Mouse (Mus musculus) liver, adult 2 months (tissue): Measurements from ENCODE around the gene Pcsk4. TPM values are rescaled to one million over a fixed set of nuclear protein-coding genes. Genes with fewer than 3 reads are reported as not detected.
A peak's percentile ranks its signal among the peaks of the same experiment; 100 is the strongest.

Experiments used
- DNase-seq: peaks from one replicate; pipeline ENCODE4 v3.0.0-alpha.2; 2011; ENCODE audit warnings: low read depth, low spot score; ENCODE audit errors: extremely low read depth
- H3K27ac ChIP-seq: fragments of 200-500 bp; replicated peaks from 2 replicates; pipeline ENCODE4 v1.5.1; 2012; ENCODE audit warnings: low read depth, mild to moderate bottlenecking, control low read depth, inconsistent platforms, low read length; ENCODE audit not compliant: insufficient read depth
- H3K27me3 ChIP-seq: fragments of 200-500 bp; 2 replicates; pipeline ENCODE4 v1.6.1; 2012; ENCODE audit warnings: mild to moderate bottlenecking, moderate library complexity, low read length, inconsistent platforms; ENCODE audit not compliant: control insufficient read depth, insufficient read depth
- H3K36me3 ChIP-seq: fragments of 200-500 bp; 2 replicates; pipeline ENCODE4 v1.6.1; 2012; ENCODE audit warnings: low read length, inconsistent platforms; ENCODE audit not compliant: control insufficient read depth, insufficient read depth
- H3K4me1 ChIP-seq: fragments of 200-500 bp; 2 replicates; pipeline ENCODE4 v1.6.1; 2011; ENCODE audit warnings: low read length; ENCODE audit not compliant: control insufficient read depth, insufficient read depth
- H3K4me3 ChIP-seq: fragments of 200-500 bp; 2 replicates; pipeline ENCODE4 v1.5.1; 2011; ENCODE audit warnings: low read depth, mild to moderate bottlenecking, control low read depth, low read length, moderate library complexity; ENCODE audit not compliant: insufficient read depth
- H3K79me2 ChIP-seq: fragments of 200-500 bp; 2 replicates; pipeline ENCODE4 v1.6.1; 2012; ENCODE audit warnings: inconsistent platforms, mild to moderate bottlenecking, low read length, moderate library complexity; ENCODE audit not compliant: control insufficient read depth, insufficient read depth
- H3K9ac ChIP-seq: fragments of 200-500 bp; 2 replicates; pipeline ENCODE4 v1.6.1; 2012; ENCODE audit warnings: low read depth, mild to moderate bottlenecking, control low read depth, inconsistent platforms, low read length
- CTCF ChIP-seq: fragments of 200-500 bp; IDR thresholded peaks from 2 replicates; pipeline ENCODE4 v1.5.1; 2011; ENCODE audit warnings: low read depth, low read length, control low read depth
- POLR2A ChIP-seq: fragments of 200-500 bp; IDR thresholded peaks from 2 replicates; pipeline ENCODE4 v1.6.1; 2011; ENCODE audit warnings: low read length, control low read depth; ENCODE audit not compliant: insufficient read depth; ENCODE audit errors: extremely low read depth
- WGBS: fragments of 180-500 bp; shearing (Covaris S2); methylation state at CpG from one replicate; pipeline ENCODE4 v1.1.7; 2018; 5-methylcytosine and 5-hydroxymethylcytosine counted together
- polyA plus RNA-seq: library from polyadenylated mRNA; depleted of rRNA; stranded (reverse); fragments of >200 nt; gene quantifications from 2 replicates; pipeline ENCODE4 v1.2.3, GENCODE M21; 2012
- total RNA-seq: library from RNA; depleted of rRNA; stranded (reverse); fragments of >200 nt; gene quantifications from 2 replicates; pipeline ENCODE4 v1.2.3, GENCODE M21; 2014

The Pcsk4 gene
- total and polyA plus RNA-seq, 2 experiments: 12.5 to 21.8 TPM

GRCm38 (mm10) chr10:80288657-80289056, 40.6 kb downstream of the Pcsk4 start:
- WGBS: 82% methylated on average over 8 of the region's 8 CpGs
- Histone ChIP-seq H3K36me3 (peaks cover 28% of the 10 kb centered on the region), H3K4me1 (peaks cover 4% of the 10 kb centered on the region; the same call in 1 of the 2 replicates), H3K27me3 (no peaks in the 10 kb centered on the region), H3K79me2 (peaks cover 6% of the 10 kb centered on the region; the same call in 1 of the 2 replicates), H3K4me3 (no peak overlapping the region), H3K9ac (no peak overlapping the region), H3K27ac (no peak overlapping the region)
- no peak for DNase-seq
- TF ChIP-seq CTCF (peak; percentile 35; the same call in 1 of the 2 replicates), POLR2A (no peak)

GRCm38 (mm10) chr10:80288097-80288496, 41.2 kb downstream of the Pcsk4 start:
- no peaks in the 10 kb centered on the region for H3K27me3 ChIP-seq
- no peak overlapping the region for H3K27ac ChIP-seq
- H3K36me3 ChIP-seq: peaks cover 32% of the 10 kb centered on the region
- H3K9ac ChIP-seq: no peak overlapping the region
- no peak overlapping the region for H3K4me3 ChIP-seq
- DNase-seq: no peak
- H3K79me2 ChIP-seq: peaks cover 6% of the 10 kb centered on the region; the same call in 1 of the 2 replicates
- 94% methylated on average over 12 of the region's 12 CpGs for WGBS
- TF ChIP-seq POLR2A: no peak
- no peak for TF ChIP-seq CTCF
- H3K4me1 ChIP-seq: peaks cover 1% of the 10 kb centered on the region

- Histone ChIP-seq H3K4me1 (peaks cover 14% of the 10 kb centered on the region), H3K9ac (no peak overlapping the region), H3K27me3 (no peaks in the 10 kb centered on the region), H3K36me3 (peaks cover 34% of the 10 kb centered on the region), H3K79me2 (peaks cover 4% of the 10 kb centered on the region; the same call in 1 of the 2 replicates), H3K27ac (no peak overlapping the region), H3K4me3 (no peak overlapping the region)
- DNase-seq: no peak
- WGBS: 82% methylated on average over 10 of the region's 15 CpGs
- TF ChIP-seq CTCF: no peak
- TF ChIP-seq POLR2A: no peak
Measured at GRCm38 (mm10) chr10:80285222-80286070, 43.9 kb downstream of the Pcsk4 start.

- H3K27ac ChIP-seq: peak overlapping the region; percentile 81
- 62% methylated on average over 20 of the region's 20 CpGs for WGBS
Measured at GRCm38 (mm10) chr10:80282481-80283441, 46.5 kb downstream of the Pcsk4 start.

GRCm38 (mm10) chr10:80281921-80282371, 47.4 kb downstream of the Pcsk4 start:
- Histone ChIP-seq H3K27me3 (no peaks in the 10 kb centered on the region), H3K79me2 (peaks cover 4% of the 10 kb centered on the region; the same call in 1 of the 2 replicates), H3K4me3 (no peak overlapping the region), H3K9ac (peak overlapping the region; percentile 51), H3K36me3 (peaks cover 43% of the 10 kb centered on the region), H3K4me1 (peaks cover 20% of the 10 kb centered on the region), H3K27ac (peak overlapping the region; percentile 81)
- 19% methylated on average over 8 of the region's 8 CpGs for whole genome bisulfite sequencing
- peak; percentile 78 for DNase-seq
- TF ChIP-seq CTCF (no peak), POLR2A (no peak)

More at GRCm38 (mm10) chr10:80282481-80283441, 46.5 kb downstream of the Pcsk4 start:
- no peak overlapping the region; the same call in 1 of the 2 replicates for H3K9ac ChIP-seq
- no peaks in the 10 kb centered on the region for H3K27me3 ChIP-seq
- peaks cover 41% of the 10 kb centered on the region for H3K36me3 ChIP-seq
- H3K4me3 ChIP-seq: no peak overlapping the region
- H3K79me2 ChIP-seq: peaks cover 4% of the 10 kb centered on the region; the same call in 1 of the 2 replicates
- no peak for DNase-seq
- peaks cover 20% of the 10 kb centered on the region for H3K4me1 ChIP-seq
- TF ChIP-seq POLR2A: no peak
- no peak for TF ChIP-seq CTCF
